Mouse (Mus musculus): Measurements from ENCODE around the gene Ankrd13a.
A peak's percentile ranks its signal among the peaks of the same experiment; 100 is the strongest.

The Ankrd13a gene

GRCm38 (mm10) chr5:114767185-114767584 lies 7.3 kb upstream of the Ankrd13a start:
- no peak for DNase-seq

GRCm38 (mm10) chr5:114769786-114770185 lies 4.7 kb upstream of the Ankrd13a start:
- DNase-seq = no peak

GRCm38 (mm10) chr5:114771796-114772195 lies 2.7 kb upstream of the Ankrd13a start:
- DNase-seq = no peak

GRCm38 (mm10) chr5:114772456-114773203 lies 1.8 kb upstream of the Ankrd13a start:
- DNase-seq = peak; percentile 55 to 78

GRCm38 (mm10) chr5:114773211-114773710 lies 1.2 kb upstream of the Ankrd13a start:
- DNase-seq = peak; percentile 98 to 99

DNA sequence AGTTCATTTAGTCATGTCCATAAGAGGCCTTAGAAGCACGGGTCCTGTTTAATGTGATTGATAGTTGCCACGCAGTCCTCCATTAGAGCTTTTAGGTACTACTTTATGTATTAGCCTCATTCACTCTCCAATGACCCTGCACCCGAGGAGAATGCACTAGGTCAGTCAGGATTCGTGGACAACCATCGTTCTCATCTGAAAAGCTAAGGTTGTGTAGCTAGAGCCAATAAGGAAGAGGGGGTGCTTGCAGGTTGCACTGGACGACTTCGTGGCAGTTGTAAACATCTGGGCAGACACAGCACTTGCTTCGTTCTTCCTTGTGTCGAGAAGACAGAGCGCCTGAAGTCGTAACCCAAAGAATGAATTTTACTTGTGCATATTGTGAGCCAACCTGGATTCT lies 697 bp upstream of the Ankrd13a start:
- no peak for DNase-seq

DNA sequence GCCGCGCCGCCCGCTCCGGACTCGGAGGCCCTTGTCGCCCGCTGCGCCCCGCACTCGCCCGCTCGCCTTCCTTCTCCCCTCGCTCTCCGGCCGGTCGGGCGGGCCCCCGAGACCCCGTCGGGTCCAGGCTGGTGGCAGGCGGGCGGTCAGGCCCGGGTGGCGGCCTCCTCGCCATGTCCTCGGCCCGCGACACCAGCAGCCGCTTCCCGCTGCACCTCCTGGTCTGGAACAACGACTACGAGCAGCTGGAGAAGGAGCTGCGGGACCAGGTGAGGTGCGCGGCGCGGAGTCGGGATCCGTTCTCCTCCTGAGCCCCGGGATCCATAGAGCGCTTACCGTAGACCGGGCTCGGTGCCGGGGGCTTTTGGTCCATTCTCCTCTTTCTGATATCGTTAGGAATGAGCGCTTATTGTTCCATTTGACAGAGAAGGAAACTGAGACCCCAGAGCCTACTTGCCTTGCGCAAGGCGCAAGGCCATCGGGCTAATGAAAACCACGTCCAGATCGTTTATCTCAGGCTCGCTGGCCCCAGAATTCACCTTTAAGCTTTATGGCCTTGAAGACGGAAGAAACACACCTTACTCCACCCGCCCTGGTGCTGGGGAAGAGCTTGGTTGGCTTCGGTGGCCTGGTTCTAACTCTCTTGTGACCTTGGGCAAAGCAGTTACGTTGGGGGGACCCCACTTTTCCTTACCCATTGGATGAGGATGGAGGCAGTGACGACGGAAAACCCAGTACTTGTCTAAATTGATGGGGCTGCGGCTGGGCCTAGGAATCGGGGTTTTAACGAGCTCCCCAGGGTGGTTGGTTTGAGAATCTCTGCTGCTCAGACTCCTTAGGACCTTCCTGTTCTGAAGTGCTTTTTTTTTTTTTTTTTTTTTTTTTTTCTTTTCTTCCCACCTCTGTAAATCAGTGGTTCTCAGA lies 841 bp downstream of the Ankrd13a start, which contains the start of gene Git2:
Gene Git2, minus strand, starts transcription at position 462 of the 924 bp plus-strand sequence.
- no peak for DNase-seq

DNA sequence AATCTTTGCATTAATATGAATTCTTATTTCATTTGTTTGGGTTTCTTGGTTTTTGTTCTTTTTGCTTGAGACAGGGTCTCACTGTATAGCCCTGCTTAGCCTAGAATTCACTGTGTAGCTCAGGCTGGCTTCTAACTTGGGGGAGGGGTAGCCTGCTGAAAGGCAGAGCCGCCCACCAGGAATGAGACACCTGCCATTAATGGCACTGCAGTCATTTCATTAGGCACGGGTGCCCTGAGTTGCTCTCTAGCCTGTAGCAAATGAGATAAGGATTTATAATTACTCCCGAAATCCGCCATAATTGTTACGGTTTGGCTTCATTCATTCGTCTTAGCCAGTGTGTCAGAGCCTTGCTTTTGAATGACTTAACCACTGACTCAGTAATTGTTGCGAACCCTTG lies 1.7 kb downstream of the Ankrd13a start:
- no peak for DNase-seq

GRCm38 (mm10) chr5:114779956-114780489 lies 5.5 kb downstream of the Ankrd13a start:
- DNase-seq = peak in 1 of 2 experiments; percentile 31

GRCm38 (mm10) chr5:114780912-114781311 lies 6.4 kb downstream of the Ankrd13a start:
- no peak for DNase-seq

GRCm38 (mm10) chr5:114782991-114783390 lies 8.5 kb downstream of the Ankrd13a start:
- DNase-seq = no peak

- no peak for DNase-seq
These were observed 9.1 kb downstream of the Ankrd13a start for GRCm38 (mm10) chr5:114783405-114784163.

GRCm38 (mm10) chr5:114784622-114785165 lies 10.2 kb downstream of the Ankrd13a start:
- DNase-seq = peak in 1 of 2 experiments; percentile 54

- DNase-seq = no peak
These were observed 10.7 kb downstream of the Ankrd13a start for GRCm38 (mm10) chr5:114785196-114785595.

- DNase-seq = no peak
These were observed 18.8 kb downstream of the Ankrd13a start for GRCm38 (mm10) chr5:114793317-114793716.

GRCm38 (mm10) chr5:114794609-114795008 lies 20.1 kb downstream of the Ankrd13a start:
- DNase-seq = peak in 1 of 2 experiments; percentile 64

DNA sequence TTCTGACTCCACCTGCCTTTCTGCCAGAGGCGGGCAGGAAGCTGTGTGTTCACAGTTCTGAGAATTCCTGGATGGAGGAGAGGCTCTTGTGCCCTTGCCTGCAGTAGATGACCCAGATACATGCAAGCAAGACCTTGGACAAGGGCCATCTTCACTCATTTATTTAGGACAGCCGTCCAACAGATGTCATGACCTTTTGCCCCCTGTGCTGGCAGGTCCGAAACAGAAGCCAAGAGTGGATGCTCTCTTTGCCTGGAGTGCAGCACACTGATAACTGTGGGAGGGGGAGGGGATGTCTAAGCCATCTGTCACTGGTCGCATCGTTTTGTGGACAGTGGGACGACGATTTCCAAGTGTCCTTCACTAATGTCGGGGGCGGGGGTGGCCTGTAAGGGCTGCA lies 20.8 kb downstream of the Ankrd13a start:
- no peak for DNase-seq

DNA sequence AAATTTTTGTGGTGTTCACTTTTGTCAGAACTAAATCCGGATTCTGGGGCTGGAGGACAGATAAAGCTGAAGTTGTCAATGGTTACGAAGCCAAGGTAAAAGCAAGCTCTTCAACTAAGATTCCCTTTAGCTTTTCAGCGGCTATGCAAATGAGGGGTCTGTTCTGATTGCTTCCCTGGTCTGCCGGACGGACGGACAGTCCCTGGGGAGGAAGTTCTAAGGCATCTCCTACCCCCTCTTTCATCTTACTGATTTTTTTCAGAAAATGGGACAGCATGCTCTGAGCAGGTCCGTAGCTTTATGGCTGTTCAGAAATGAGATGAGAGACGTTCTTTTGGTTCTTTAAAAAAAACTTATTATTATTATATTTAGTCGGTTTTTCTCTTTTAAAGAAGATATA lies 21.2 kb downstream of the Ankrd13a start:
- DNase-seq = no peak

DNA sequence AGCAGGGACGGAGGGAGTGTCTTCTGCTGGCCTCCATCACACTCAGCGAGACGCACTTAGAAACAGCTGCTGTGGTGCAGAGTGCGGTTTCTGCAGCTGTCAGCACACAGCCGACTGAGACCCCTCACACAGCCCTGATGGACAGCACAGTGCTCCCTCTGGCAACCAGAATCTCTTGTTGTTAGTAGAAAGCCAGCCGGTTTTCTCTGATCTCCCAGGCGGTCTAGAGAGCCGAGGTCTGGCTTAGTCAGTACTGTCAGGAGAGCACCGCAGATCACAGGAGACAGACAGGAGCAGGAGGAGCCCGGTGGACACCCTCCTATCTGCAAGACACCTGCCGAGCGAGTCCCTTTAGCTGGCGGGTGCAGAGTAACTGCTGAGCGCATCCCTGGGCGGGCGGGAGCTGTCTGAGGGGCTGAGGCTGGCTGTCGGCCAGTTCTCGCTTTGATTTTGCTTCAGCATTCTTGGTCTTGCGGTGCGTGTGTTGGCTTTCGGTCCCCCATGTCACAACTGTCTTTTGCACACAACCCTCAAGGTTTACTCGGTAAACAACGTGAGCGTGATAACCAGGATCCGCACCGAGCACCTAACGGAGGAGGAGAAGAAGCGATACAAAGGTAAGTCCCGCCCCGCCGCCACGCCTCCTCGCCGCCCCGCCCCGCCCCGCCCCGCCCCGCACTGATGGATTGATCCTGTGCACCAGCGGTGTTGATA lies 22.0 kb downstream of the Ankrd13a start:
- DNase-seq = no peak

DNA sequence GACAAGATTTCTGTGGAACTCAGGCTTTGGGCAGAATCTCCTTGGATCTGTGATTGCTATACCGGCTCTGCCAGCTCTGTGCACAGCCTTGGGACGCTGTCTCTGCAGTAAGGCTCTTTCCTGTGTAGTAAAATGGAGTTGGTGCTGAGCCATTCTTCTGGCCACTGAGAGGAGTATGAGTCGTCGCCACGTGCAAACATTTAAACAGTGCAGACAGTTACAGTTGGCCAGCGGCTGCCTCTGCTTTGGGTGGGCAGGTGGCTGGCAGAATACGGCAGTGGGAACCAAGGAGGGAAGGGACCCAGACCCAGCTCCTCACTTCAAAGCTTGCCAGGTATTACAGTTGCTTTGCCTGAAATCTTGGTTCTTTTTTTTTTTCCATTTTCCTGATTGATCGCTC lies 22.8 kb downstream of the Ankrd13a start:
- no peak for DNase-seq

DNA sequence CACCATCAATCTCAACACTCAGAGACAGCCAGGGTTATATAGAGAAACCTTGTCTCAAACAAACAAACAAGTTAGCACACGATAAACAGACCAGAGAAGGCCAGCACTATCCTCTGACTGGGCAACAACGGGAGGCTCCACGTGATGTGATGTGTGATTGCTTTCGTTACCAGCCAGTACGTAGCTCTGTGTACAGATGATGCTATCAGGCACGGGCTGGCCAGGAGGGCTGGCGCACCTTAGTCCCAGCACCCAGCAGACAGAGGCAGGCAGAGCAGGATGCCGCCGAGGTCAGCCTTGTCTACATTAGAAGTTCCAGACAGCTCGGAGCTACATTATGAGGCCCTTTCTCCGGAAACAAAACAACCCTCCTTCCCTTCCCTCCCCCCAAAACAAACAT lies 25.4 kb downstream of the Ankrd13a start:
- DNase-seq = no peak
